Mouse (Mus musculus): ENCODE measurements at regions not wholly inside any gene's neighbourhood (a gene's known extent, or its start where the extent isn't known, plus 50 kb on each side); places are given as distances from the start of the nearest gene placed in this dataset.

GRCm38 (mm10) chr4:30932358-30932757, 1031.5 kb upstream of the Map3k7 start:
- no peaks in the 10 kb centered on the region for H3K27me3 ChIP-seq (ENCODE audit: control insufficient read depth in 1 of 2, insufficient read depth in 2 of 2, low read length in 2 of 2)
- H3K36me3 ChIP-seq (ENCODE audit: control insufficient read depth in 1 of 2, insufficient read depth in 2 of 2, low read length in 2 of 2), result no peaks in the 10 kb centered on the region
- no peaks in the 10 kb centered on the region for H3K9me3 ChIP-seq (replicated peaks; ENCODE audit: insufficient read depth, low read length)
- DNase-seq (ENCODE audit: low read depth, low spot score), result no peak
- H3K79me2 ChIP-seq (ENCODE audit: control insufficient read depth, insufficient read depth, low read length, poor library complexity), result no peaks in the 10 kb centered on the region
- H3K4me1 ChIP-seq (ENCODE audit: control insufficient read depth in 1 of 2, insufficient read depth in 2 of 2, low read length in 2 of 2), result no peaks in the 10 kb centered on the region
- H3K9ac ChIP-seq (ENCODE audit: control insufficient read depth, low read depth, low read length, poor library complexity, severe bottlenecking), result no peak overlapping the region
- no peak overlapping the region for H3K4me3 ChIP-seq (ENCODE audit: control insufficient read depth in 1 of 2, insufficient read depth in 1 of 2, low read depth in 2 of 2, low read length in 2 of 2)
- TF ChIP-seq ETS1 (IDR thresholded peaks at IDR 0.05; ENCODE audit: low read depth, low read length), result no peak
- TF ChIP-seq MAFK (IDR thresholded peaks at IDR 0.05; ENCODE audit: borderline replicate concordance, low read depth, low read length), result no peak
- TF ChIP-seq MAX (IDR thresholded peaks at IDR 0.05; ENCODE audit: low read length), result no peak
- no peak for TF ChIP-seq E2F4 (IDR thresholded peaks at IDR 0.05; ENCODE audit: borderline replicate concordance, low read depth, low read length)
- TF ChIP-seq ZNF384 (IDR thresholded peaks at IDR 0.05; ENCODE audit: low read depth, low read length), result no peak
- no peak for TF ChIP-seq TCF12 (IDR thresholded peaks at IDR 0.05; ENCODE audit: low read depth, low read length)
- no peak for TF ChIP-seq SIN3A (IDR thresholded peaks at IDR 0.05; ENCODE audit: low read length)
- TF ChIP-seq MAZ (IDR thresholded peaks at IDR 0.05; ENCODE audit: low read depth, low read length), result no peak
- no peak for TF ChIP-seq ZKSCAN1 (IDR thresholded peaks at IDR 0.05; ENCODE audit: low read depth, low read length)
- no peak for TF ChIP-seq USF2 (IDR thresholded peaks at IDR 0.05; ENCODE audit: borderline replicate concordance in 1 of 2, insufficient read depth in 1 of 2, low read depth in 1 of 2, low read length in 2 of 2)
- no peak for TF ChIP-seq GABPA (IDR thresholded peaks at IDR 0.05; ENCODE audit: low read depth, low read length)
- TF ChIP-seq RAD21 (IDR thresholded peaks at IDR 0.05; ENCODE audit: low read depth, low read length), result no peak
- TF ChIP-seq KAT2A (conservative IDR thresholded peaks at IDR 0.05; ENCODE audit: low read depth, low read length), result no peak
- TF ChIP-seq POLR2AphosphoS2 (IDR thresholded peaks at IDR 0.05; ENCODE audit: low read length), result no peak
- TF ChIP-seq MYC (IDR thresholded peaks at IDR 0.05; ENCODE audit: low read depth, low read length), result no peak
- TF ChIP-seq TAL1 (IDR thresholded peaks at IDR 0.05; ENCODE audit: low read length), result no peak
- no peak for TF ChIP-seq USF1 (IDR thresholded peaks at IDR 0.05; ENCODE audit: low read depth, low read length)
- TF ChIP-seq GATA1 (IDR thresholded peaks at IDR 0.05; ENCODE audit: low read depth, low read length), result no peak
- TF ChIP-seq BHLHE40 (IDR thresholded peaks at IDR 0.05; ENCODE audit: borderline replicate concordance, low read depth, low read length), result no peak
- no peak overlapping the region for H3K27ac ChIP-seq (ENCODE audit: control insufficient read depth, low read depth, low read length)

GRCm38 (mm10) chr4:30933030-30933987, 1030.6 kb upstream of the Map3k7 start:
- no peak for DNase-seq (ENCODE audit: low read depth, low spot score)
- Histone ChIP-seq H3K9me3 (replicated peaks; ENCODE audit: insufficient read depth, low read length) (no peaks in the 10 kb centered on the region), H3K4me3 (ENCODE audit: control insufficient read depth in 1 of 2, insufficient read depth in 1 of 2, low read depth in 2 of 2, low read length in 2 of 2) (no peak overlapping the region), H3K4me1 (ENCODE audit: control insufficient read depth in 1 of 2, insufficient read depth in 2 of 2, low read length in 2 of 2) (no peaks in the 10 kb centered on the region), H3K27ac (ENCODE audit: control insufficient read depth, low read depth, low read length) (no peak overlapping the region), H3K27me3 (ENCODE audit: control insufficient read depth in 1 of 2, insufficient read depth in 2 of 2, low read length in 2 of 2) (no peaks in the 10 kb centered on the region), H3K36me3 (ENCODE audit: control insufficient read depth in 1 of 2, insufficient read depth in 2 of 2, low read length in 2 of 2) (no peaks in the 10 kb centered on the region), H3K9ac (ENCODE audit: control insufficient read depth, low read depth, low read length, poor library complexity, severe bottlenecking) (no peak overlapping the region), H3K79me2 (ENCODE audit: control insufficient read depth, insufficient read depth, low read length, poor library complexity) (no peaks in the 10 kb centered on the region)
- TF ChIP-seq ETS1 (IDR thresholded peaks at IDR 0.05; ENCODE audit: low read depth, low read length) (no peak), POLR2AphosphoS5 (IDR thresholded peaks at IDR 0.05; ENCODE audit: borderline replicate concordance, low read depth, low read length) (no peak), JUND (IDR thresholded peaks at IDR 0.05; ENCODE audit: low read depth, low read length) (no peak), GABPA (IDR thresholded peaks at IDR 0.05; ENCODE audit: low read depth, low read length) (no peak), TCF12 (IDR thresholded peaks at IDR 0.05; ENCODE audit: low read depth, low read length) (no peak)

Data from MEL (cell line).